Mouse (Mus musculus) CH12.LX (cell line): ENCODE data around the gene Gm49318.

Experiments used
- GABPA ChIP-seq: IDR thresholded peaks from 2 replicates; pipeline ENCODE4 v1.6.1; 2012; ENCODE audit warnings: low read depth, low read length, improper control_type of control experiment, inconsistent platforms; ENCODE audit not compliant: insufficient replicate concordance
- MXI1 ChIP-seq: IDR thresholded peaks from 2 replicates; pipeline ENCODE4 v1.6.1; 2011; ENCODE audit warnings: mild to moderate bottlenecking, low read depth, low read length, improper control_type of control experiment
- NRF1 ChIP-seq: IDR thresholded peaks from 2 replicates; pipeline ENCODE4 v1.6.1; 2014; ENCODE audit warnings: low read depth, mild to moderate bottlenecking, inconsistent platforms, low read length, improper control_type of control experiment, moderate library complexity
- UBTF ChIP-seq: IDR thresholded peaks from 2 replicates; pipeline ENCODE4 v1.6.1; 2012; ENCODE audit warnings: low read depth, mild to moderate bottlenecking, inconsistent platforms, low read length, improper control_type of control experiment, moderate library complexity

DNA sequence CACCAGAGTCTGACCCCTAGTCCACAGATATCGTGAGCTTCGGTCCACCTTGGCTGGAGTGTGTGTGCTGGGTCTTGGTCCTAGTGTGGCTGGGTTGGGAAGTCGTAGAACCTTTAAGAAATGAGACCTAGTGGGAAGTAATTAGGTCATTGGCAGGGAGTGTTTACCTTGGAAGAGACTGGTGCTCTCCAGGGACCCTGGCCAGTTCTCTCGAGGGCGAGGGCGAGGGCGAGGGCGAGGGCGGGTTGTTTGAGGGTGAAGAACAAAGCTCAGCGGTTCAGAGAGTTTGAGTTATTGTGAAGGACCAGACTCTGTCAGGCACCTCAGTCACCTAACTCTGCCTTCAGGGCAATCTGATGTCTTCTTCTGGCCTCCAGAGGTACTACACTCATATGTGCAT, 33.2 kb downstream of the Gm49318 start:
- no peak for TF ChIP-seq MXI1
- TF ChIP-seq UBTF: no peak
- no peak for TF ChIP-seq GABPA
- TF ChIP-seq NRF1: no peak
